9 mouse cellular contexts compared by ENCODE assay signal in the genomic region with DNA sequence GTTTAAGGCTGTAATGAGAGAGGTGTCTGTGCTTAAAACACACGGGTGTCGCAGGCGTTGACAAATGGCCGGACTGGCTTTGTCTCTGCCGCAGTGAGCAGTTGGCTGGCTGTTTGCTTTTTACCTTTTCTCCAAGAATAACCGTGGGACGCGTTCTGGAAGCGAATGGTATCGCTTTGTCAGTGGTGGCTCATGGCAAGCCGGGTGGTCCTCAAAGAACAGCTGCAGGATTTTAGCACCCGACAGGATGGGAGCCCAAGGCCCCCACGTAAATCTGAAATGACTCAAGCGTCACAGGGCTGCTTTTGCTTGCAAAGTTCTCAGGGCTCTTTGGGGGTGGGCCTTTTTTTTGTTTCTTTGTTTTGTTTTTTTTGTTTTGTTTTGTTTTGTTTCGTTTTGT.
DNase-seq lines count a peak whose midpoint lies in the region; ATAC-seq and TF ChIP-seq lines count a peak whose summit lies in the region.
"Had no signal": no experiment of that assay in that cellular context is flagged by ENCODE, and none has a peak within 500 bp of the region (broad histone marks: within the 10 kb centered on the region; RNA-seq: fewer than 3 reads in every experiment).

No protein-coding gene starts in this region.

- DNase-seq in lung, adult 2 months: no peak
- peak; percentile 28 for DNase-seq in hindbrain, embryonic 11.5 days (ENCODE audit: low spot score)
- DNase-seq in thymus, adult 2 months: no peak
- DNase-seq: heart, postnatal 10 days; liver, postnatal 0 days had no signal

- no peaks in the 10 kb centered on the region for H3K36me3 ChIP-seq in lung, embryonic 16.5 days (ENCODE audit: control insufficient read depth, insufficient read depth, low read length)
- H3K36me3 ChIP-seq in hindbrain, embryonic 11.5 days (ENCODE audit: control insufficient read depth, insufficient read depth, low read length): no peaks in the 10 kb centered on the region
- no peaks in the 10 kb centered on the region for H3K36me3 ChIP-seq in intestine, postnatal 0 days (ENCODE audit: control insufficient read depth, insufficient read depth)
- no peaks in the 10 kb centered on the region for H3K36me3 ChIP-seq in stomach, embryonic 14.5 days (ENCODE audit: control insufficient read depth, insufficient read depth, low read length)
- H3K36me3 ChIP-seq in thymus, adult 2 months (ENCODE audit: control insufficient read depth, insufficient read depth, low read length): no peaks in the 10 kb centered on the region

- no peaks in the 10 kb centered on the region; the same call in 1 of the 2 replicates for H3K27me3 ChIP-seq in lung, embryonic 16.5 days (ENCODE audit: control insufficient read depth, insufficient read depth, low read depth, low read length)
- H3K27me3 ChIP-seq in hindbrain, embryonic 11.5 days (ENCODE audit: control insufficient read depth, insufficient read depth, low read length): no peaks in the 10 kb centered on the region
- H3K27me3 ChIP-seq in intestine, postnatal 0 days (replicated peaks; ENCODE audit: control insufficient read depth, insufficient read depth, low read length): no peaks in the 10 kb centered on the region
- H3K27me3 ChIP-seq in stomach, embryonic 14.5 days (ENCODE audit: control insufficient read depth, insufficient read depth, low read length): no peaks in the 10 kb centered on the region
- no peaks in the 10 kb centered on the region for H3K27me3 ChIP-seq in thymus, adult 2 months (ENCODE audit: control insufficient read depth, insufficient read depth, low read length)

- peak overlapping the region; percentile 23; the same call in 1 of the 2 replicates for H3K9ac ChIP-seq in lung, embryonic 16.5 days (ENCODE audit: low read length)
- no peak overlapping the region for H3K9ac ChIP-seq in hindbrain, embryonic 11.5 days (ENCODE audit: low read depth, low read length)
- H3K9ac ChIP-seq in intestine, postnatal 0 days (ENCODE audit: low read depth, low read length): no peak overlapping the region
- no peak overlapping the region for H3K9ac ChIP-seq in stomach, embryonic 14.5 days (replicated peaks; ENCODE audit: low read depth, low read length)
- H3K9ac ChIP-seq: liver, postnatal 0 days had no signal

- no peaks in the 10 kb centered on the region for H3K9me3 ChIP-seq in lung, embryonic 16.5 days (ENCODE audit: control insufficient read depth, low read length)
- no peaks in the 10 kb centered on the region for H3K9me3 ChIP-seq in hindbrain, embryonic 11.5 days (ENCODE audit: control insufficient read depth, low read length)
- no peaks in the 10 kb centered on the region for H3K9me3 ChIP-seq in intestine, postnatal 0 days (ENCODE audit: control insufficient read depth)
- H3K9me3 ChIP-seq in stomach, embryonic 14.5 days (ENCODE audit: control insufficient read depth, low read depth, low read length): no peaks in the 10 kb centered on the region

- peaks cover 15% of the 10 kb centered on the region for H3K4me1 ChIP-seq in lung, embryonic 16.5 days (replicated peaks; ENCODE audit: control insufficient read depth, insufficient read depth, low read length)
- H3K4me1 ChIP-seq in lung, adult 2 months (ENCODE audit: control insufficient read depth, insufficient read depth, low read length): no peaks in the 10 kb centered on the region
- H3K4me1 ChIP-seq in hindbrain, embryonic 11.5 days (replicated peaks; ENCODE audit: control insufficient read depth, insufficient read depth, low read length): no peaks in the 10 kb centered on the region
- no peaks in the 10 kb centered on the region for H3K4me1 ChIP-seq in intestine, postnatal 0 days (replicated peaks; ENCODE audit: control insufficient read depth, insufficient read depth, low read length)
- H3K4me1 ChIP-seq in stomach, embryonic 14.5 days (ENCODE audit: control insufficient read depth, insufficient read depth, low read length): peaks cover 14% of the 10 kb centered on the region
- no peaks in the 10 kb centered on the region for H3K4me1 ChIP-seq in thymus, adult 2 months (replicated peaks; ENCODE audit: control insufficient read depth, insufficient read depth, low read length)

- H3K27ac ChIP-seq in lung, embryonic 16.5 days (ENCODE audit: low read length): no peak overlapping the region
- peak overlapping the region; percentile 56 for H3K27ac ChIP-seq in hindbrain, embryonic 11.5 days (ENCODE audit: low read depth, low read length)
- no peak overlapping the region for H3K27ac ChIP-seq in intestine, postnatal 0 days (ENCODE audit: low read depth, low read length)
- peak overlapping the region; percentile 63 for H3K27ac ChIP-seq in stomach, embryonic 14.5 days (ENCODE audit: low read length)
- no peak overlapping the region for H3K27ac ChIP-seq in thymus, adult 2 months (ENCODE audit: control insufficient read depth, insufficient read depth, low read length)

- no peak for TF ChIP-seq POLR2A in lung, adult 2 months (IDR thresholded peaks at IDR 0.05; ENCODE audit: borderline replicate concordance, extremely low read depth, low read depth, low read length)
- no peak for TF ChIP-seq POLR2A in thymus, adult 2 months (IDR thresholded peaks at IDR 0.05; ENCODE audit: control insufficient read depth, extremely low read depth, insufficient read depth, low read length, poor library complexity)

- 0 out of 2 replicates have a peak, but pooled peaks have one; percentile 63 for ATAC-seq in lung, embryonic 16.5 days (ENCODE audit: low read depth)
- ATAC-seq in hindbrain, embryonic 11.5 days (ENCODE audit: low FRiP score): no peak
- ATAC-seq in intestine, postnatal 0 days: no peak
- no peak for ATAC-seq in stomach, embryonic 14.5 days (ENCODE audit: insufficient number of reproducible peaks, insufficient read depth, low FRiP score, low read depth)
- no peak for ATAC-seq in erythroblast, adult 5-6 weeks (replicated peaks; ENCODE audit: low FRiP score, poor library complexity, severe bottlenecking)
- ATAC-seq: liver, postnatal 0 days had no signal

- 15% methylated on average over 15 of the region's 15 CpGs for WGBS in lung, embryonic 16.5 days
- WGBS in lung, adult 2 months: 30% methylated on average over 15 of the region's 15 CpGs
- 48% methylated on average over 15 of the region's 15 CpGs for WGBS in hindbrain, embryonic 11.5 days
- 51% methylated on average over 15 of the region's 15 CpGs for WGBS in intestine, postnatal 0 days
- 13% methylated on average over 15 of the region's 15 CpGs for WGBS in stomach, embryonic 14.5 days
- WGBS in thymus, adult 2 months: 85% methylated on average over 15 of the region's 15 CpGs

- no peak for TF ChIP-seq CTCF in lung, adult 2 months (IDR thresholded peaks at IDR 0.05; ENCODE audit: insufficient read depth, low read length)
- no peak for TF ChIP-seq CTCF in intestine, postnatal 0 days (IDR thresholded peaks at IDR 0.05; ENCODE audit: low read depth)
- TF ChIP-seq CTCF in thymus, adult 2 months (IDR thresholded peaks at IDR 0.05; ENCODE audit: borderline replicate concordance, control insufficient read depth, extremely low read depth, insufficient read depth, low read length, poor library complexity): no peak

- H3K4me2 ChIP-seq in lung, embryonic 16.5 days (ENCODE audit: low read depth, low read length): peak overlapping the region; percentile 55
- no peak overlapping the region for H3K4me2 ChIP-seq in hindbrain, embryonic 11.5 days (replicated peaks; ENCODE audit: low read depth, low read length)
- H3K4me2 ChIP-seq in intestine, postnatal 0 days (replicated peaks; ENCODE audit: low read depth): peak overlapping the region; percentile 27; the same call in 1 of the 2 replicates
- peak overlapping the region; percentile 43 for H3K4me2 ChIP-seq in stomach, embryonic 14.5 days (replicated peaks; ENCODE audit: low read depth, low read length)

- peak overlapping the region; percentile 19 for H3K4me3 ChIP-seq in lung, embryonic 16.5 days (ENCODE audit: low read length)
- H3K4me3 ChIP-seq in lung, adult 2 months (replicated peaks; ENCODE audit: extremely low read depth, low read depth, low read length): no peak overlapping the region
- no peak overlapping the region for H3K4me3 ChIP-seq in hindbrain, embryonic 11.5 days (ENCODE audit: low read depth, low read length)
- H3K4me3 ChIP-seq in intestine, postnatal 0 days (ENCODE audit: low read depth, low read length): no peak overlapping the region
- H3K4me3 ChIP-seq in stomach, embryonic 14.5 days (ENCODE audit: low read depth, low read length): peak overlapping the region; percentile 11
- no peak overlapping the region for H3K4me3 ChIP-seq in thymus, adult 2 months (ENCODE audit: control insufficient read depth, insufficient read depth, low read length)

Comparison
In these comparisons a context has a peak if more than half of its experiments do, and no peak if none do; other contexts are left out.
1. H3K4me3 ChIP-seq: peak in lung, embryonic 16.5 days (single experiment) and stomach, embryonic 14.5 days (single experiment); none in lung, adult 2 months (single experiment), hindbrain, embryonic 11.5 days (single experiment), intestine, postnatal 0 days (single experiment) and thymus, adult 2 months (single experiment).
2. H3K27ac ChIP-seq: peak in hindbrain, embryonic 11.5 days (single experiment) and stomach, embryonic 14.5 days (single experiment); none in lung, embryonic 16.5 days (single experiment), intestine, postnatal 0 days (single experiment) and thymus, adult 2 months (single experiment).